Mouse (Mus musculus): ENCODE measurements around the gene Gpr179. TPM values are rescaled to one million over a fixed set of nuclear protein-coding genes. Genes with fewer than 3 reads are reported as not detected.
"Not testable (repeated sequence)": the region's sequence is repeated elsewhere in the genome, so short reads cannot be mapped to it uniquely, and the experiment has no call there.

Gpr179 gene
- total and polyA plus RNA-seq, 3 experiments, result 0.05 to 0.08 TPM; not detected in 1

- 37% methylated on average over 8 of the region's 8 CpGs for WGBS
Observed at GRCm38 (mm10) chr11:97314751-97315503, 37.0 kb downstream of the Gpr179 start.

DNA sequence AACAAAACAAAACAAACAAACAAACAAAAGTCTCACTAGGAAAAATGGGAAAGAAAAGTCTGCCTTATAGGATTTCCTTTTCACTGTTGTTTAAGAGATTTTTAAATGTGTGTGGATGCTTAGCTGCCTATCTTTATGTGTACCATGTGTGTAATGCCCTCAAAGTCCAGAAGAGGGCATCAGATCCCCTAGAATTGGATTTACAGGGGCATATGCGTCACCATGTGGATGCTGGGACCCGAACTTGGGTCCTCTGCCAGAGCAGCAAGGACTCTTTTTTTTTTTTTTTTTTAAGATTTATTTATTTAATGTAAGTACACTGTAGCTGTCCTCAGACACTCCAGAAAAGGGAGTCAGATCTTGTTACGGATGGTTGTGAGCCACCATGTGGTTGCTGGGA lies 37.8 kb downstream of the Gpr179 start:
- no peak overlapping the region for H3K27ac ChIP-seq
- WGBS, result 92% methylated on average over 3 of the region's 3 CpGs
- H3K36me3 ChIP-seq (ENCODE audit: control insufficient read depth, insufficient read depth, low read length), result no peaks in the 10 kb centered on the region; the same call in 1 of the 2 replicates
- no peaks in the 10 kb centered on the region for H3K27me3 ChIP-seq (ENCODE audit: control insufficient read depth, insufficient read depth, low read length)
- no peak for TF ChIP-seq POLR2A (IDR thresholded peaks at IDR 0.05; ENCODE audit: insufficient read depth, low read depth, low read length)
- TF ChIP-seq CTCF (IDR thresholded peaks at IDR 0.05), result peak; percentile 50
- DNase-seq, result no peak
- intact Hi-C loops (cut with DNase I), result loop anchor here (5.0 kb wide), 1 partner anchor 127 kb away; the partner anchor contains the start of gene Kpnb1
- no peaks in the 10 kb centered on the region for H3K79me2 ChIP-seq (replicated peaks; ENCODE audit: control insufficient read depth, insufficient read depth, low read length)
- H3K9ac ChIP-seq (ENCODE audit: low read depth, low read length), result no peak overlapping the region
- H3K4me1 ChIP-seq (ENCODE audit: control insufficient read depth, insufficient read depth, low read length), result no peaks in the 10 kb centered on the region; the same call in 1 of the 2 replicates
- H3K4me3 ChIP-seq, result no peak overlapping the region

More at GRCm38 (mm10) chr11:97314751-97315503, 37.0 kb downstream of the Gpr179 start:
- no peaks in the 10 kb centered on the region for H3K27me3 ChIP-seq (ENCODE audit: control insufficient read depth, insufficient read depth, low read length)
- intact Hi-C loops (cut with DNase I), result loop anchor here (1.0 to 5.0 kb wide), 2 partner anchors 34 to 128 kb away; partner anchors contain the start of gene Kpnb1
- H3K4me3 ChIP-seq, result peak overlapping the region; percentile 46
- H3K4me1 ChIP-seq (ENCODE audit: control insufficient read depth, insufficient read depth, low read length), result no peaks in the 10 kb centered on the region; the same call in 1 of the 2 replicates
- no peak for DNase-seq
- TF ChIP-seq CTCF (IDR thresholded peaks at IDR 0.05) (no peak), POLR2A (IDR thresholded peaks at IDR 0.05; ENCODE audit: insufficient read depth, low read depth, low read length) (no peak), EP300 (IDR thresholded peaks at IDR 0.05; ENCODE audit: insufficient read depth, low read depth, low read length) (no peak)
- no peak overlapping the region for H3K9ac ChIP-seq (ENCODE audit: low read depth, low read length)
- H3K79me2 ChIP-seq (replicated peaks; ENCODE audit: control insufficient read depth, insufficient read depth, low read length), result no peaks in the 10 kb centered on the region
- no peaks in the 10 kb centered on the region; the same call in 1 of the 2 replicates for H3K36me3 ChIP-seq (ENCODE audit: control insufficient read depth, insufficient read depth, low read length)
- peak overlapping the region; percentile 84 for H3K27ac ChIP-seq

DNA sequence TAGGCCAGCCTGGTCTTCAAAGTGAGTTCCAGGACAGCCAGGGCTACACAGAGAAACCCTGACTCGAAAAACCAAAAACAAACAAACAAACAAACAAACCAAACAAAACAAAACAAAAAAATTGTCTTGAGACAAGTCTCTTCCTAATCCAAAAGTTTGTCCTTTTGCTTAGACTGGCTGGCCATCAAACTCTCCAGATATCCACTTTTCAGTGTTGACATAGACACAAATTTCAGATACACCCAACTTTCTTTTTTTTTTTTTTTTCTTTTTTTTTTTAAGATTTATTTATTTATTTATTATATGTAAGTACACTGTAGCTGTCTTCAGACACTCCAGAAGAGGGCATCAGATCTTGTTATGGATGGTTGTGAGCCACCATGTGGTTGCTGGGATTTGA lies 39.0 kb downstream of the Gpr179 start:
- H3K4me1 ChIP-seq (ENCODE audit: control insufficient read depth, insufficient read depth, low read length); H3K4me3 ChIP-seq; H3K27me3 ChIP-seq (ENCODE audit: control insufficient read depth, insufficient read depth, low read length); H3K36me3 ChIP-seq (ENCODE audit: control insufficient read depth, insufficient read depth, low read length); H3K27ac ChIP-seq; H3K79me2 ChIP-seq (replicated peaks; ENCODE audit: control insufficient read depth, insufficient read depth, low read length); H3K9ac ChIP-seq (ENCODE audit: low read depth, low read length); DNase-seq: not testable (repeated sequence)
- WGBS, result 100% methylated on average over 1 of the region's 1 CpGs
- intact Hi-C loops (cut with DNase I), result loop anchor here (5.0 kb wide), 1 partner anchor 126 kb away; the partner anchor contains the start of gene Kpnb1

DNA sequence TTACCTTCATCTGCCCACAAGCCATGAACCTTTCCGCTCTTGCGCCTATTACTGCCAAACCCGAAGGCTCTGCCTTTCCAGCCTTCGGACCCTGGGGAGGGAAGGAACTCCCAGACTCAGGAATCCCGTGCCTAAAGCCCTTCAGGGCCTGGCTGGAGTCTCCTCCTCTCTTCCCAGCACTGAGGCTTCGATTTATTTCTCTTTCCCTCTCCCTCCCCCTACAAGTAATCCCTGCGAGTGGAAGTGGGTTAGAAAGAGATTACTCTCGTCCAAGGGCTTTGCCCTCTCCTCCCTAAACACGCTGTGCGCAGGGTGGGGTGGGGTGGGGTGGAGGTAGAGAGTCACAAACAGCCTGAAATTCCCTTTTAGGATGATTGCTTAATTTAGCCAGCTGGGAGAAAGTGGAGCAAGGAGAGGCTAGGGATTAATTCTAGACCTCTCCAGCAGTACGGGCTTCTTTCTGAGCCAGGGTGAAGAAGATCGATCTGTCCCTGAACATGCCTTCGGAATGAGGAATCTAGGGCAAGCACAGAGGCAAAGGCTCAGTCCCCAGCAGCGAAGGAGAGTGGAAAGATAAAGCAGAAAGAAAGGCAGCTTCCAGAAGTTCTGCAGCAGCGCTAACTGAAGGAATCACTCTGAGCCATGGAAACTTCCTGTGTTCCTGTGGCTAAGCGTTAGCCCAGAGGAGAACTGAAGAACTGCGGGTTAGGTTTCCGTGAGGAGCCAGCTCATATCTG lies 40.8 kb downstream of the Gpr179 start:
- Histone ChIP-seq H3K27ac (peak overlapping the region; percentile 96), H3K4me1 (ENCODE audit: control insufficient read depth, insufficient read depth, low read length) (peaks cover 3% of the 10 kb centered on the region; the same call in 1 of the 2 replicates), H3K27me3 (ENCODE audit: control insufficient read depth, insufficient read depth, low read length) (no peaks in the 10 kb centered on the region), H3K4me3 (peak overlapping the region; percentile 32), H3K79me2 (replicated peaks; ENCODE audit: control insufficient read depth, insufficient read depth, low read length) (no peaks in the 10 kb centered on the region), H3K9ac (ENCODE audit: low read depth, low read length) (peak overlapping the region; percentile 54), H3K36me3 (ENCODE audit: control insufficient read depth, insufficient read depth, low read length) (no peaks in the 10 kb centered on the region)
- 4% methylated on average over 18 of the region's 18 CpGs for WGBS
- intact Hi-C loops (cut with DNase I), result loop anchor here (1.0 to 5.0 kb wide), 2 partner anchors 31 to 124 kb away; partner anchors contain the start of genes Kpnb1 and Npepps
- peak; percentile 61 to 69 for DNase-seq
- TF ChIP-seq POLR2A (IDR thresholded peaks at IDR 0.05; ENCODE audit: insufficient read depth, low read depth, low read length), result peak; percentile 54; the same call in 1 of the 2 replicates
- TF ChIP-seq EP300 (IDR thresholded peaks at IDR 0.05; ENCODE audit: insufficient read depth, low read depth, low read length), result no peak
- peak; percentile 69 for TF ChIP-seq CTCF (IDR thresholded peaks at IDR 0.05)

- H3K27me3 ChIP-seq (ENCODE audit: control insufficient read depth, insufficient read depth, low read length), result no peaks in the 10 kb centered on the region
- under 1% methylated on average over 25 of the region's 25 CpGs for WGBS
- H3K27ac ChIP-seq, result peak overlapping the region; percentile 96
- H3K9ac ChIP-seq (ENCODE audit: low read depth, low read length), result peak overlapping the region; percentile 57
- H3K36me3 ChIP-seq (ENCODE audit: control insufficient read depth, insufficient read depth, low read length), result no peaks in the 10 kb centered on the region
- peaks cover 3% of the 10 kb centered on the region; the same call in 1 of the 2 replicates for H3K4me1 ChIP-seq (ENCODE audit: control insufficient read depth, insufficient read depth, low read length)
- TF ChIP-seq EP300 (IDR thresholded peaks at IDR 0.05; ENCODE audit: insufficient read depth, low read depth, low read length) (peak; percentile 85), POLR2A (IDR thresholded peaks at IDR 0.05; ENCODE audit: insufficient read depth, low read depth, low read length) (peak; percentile 53; the same call in 1 of the 2 replicates), CTCF (IDR thresholded peaks at IDR 0.05) (peak; percentile 80)
- peak; percentile 73 to 84 for DNase-seq
- peak overlapping the region; percentile 59 for H3K4me3 ChIP-seq
- no peaks in the 10 kb centered on the region for H3K79me2 ChIP-seq (replicated peaks; ENCODE audit: control insufficient read depth, insufficient read depth, low read length)
- intact Hi-C loops (cut with DNase I), result loop anchor here (1.0 to 5.0 kb wide), 2 partner anchors 30 to 123 kb away; partner anchors contain the start of genes Kpnb1 and Npepps
Observed at GRCm38 (mm10) chr11:97309911-97310571, 41.8 kb downstream of the Gpr179 start.

All from heart, adult 2 months (tissue).